Mouse (Mus musculus): ENCODE measurements at regions not wholly inside any gene's neighbourhood (a gene's known extent, or its start where the extent isn't known, plus 50 kb on each side); places are given as distances from the start of the nearest gene placed in this dataset.

DNA sequence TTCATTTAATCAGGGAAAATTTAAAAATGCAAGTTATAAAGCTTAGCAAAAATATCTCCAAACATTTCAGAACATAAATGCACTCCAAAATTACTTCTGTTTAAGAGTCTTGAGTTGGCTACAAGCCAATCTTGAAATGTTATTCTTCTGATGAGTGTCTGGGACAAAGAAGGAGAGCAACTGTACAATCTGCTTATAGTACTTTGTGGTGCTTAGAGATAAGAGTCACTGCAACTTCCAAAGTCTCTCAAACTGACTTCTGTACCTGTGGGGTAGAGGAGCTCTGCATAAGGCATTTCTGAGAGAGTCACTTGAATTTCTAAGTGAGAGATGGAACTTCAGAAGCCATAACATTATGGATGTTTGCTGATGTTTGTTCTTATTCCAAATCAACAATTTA, 374.2 kb downstream of the Gpd2 start:
- no peak for DNase-seq (ENCODE audit: extremely low spot score, low read depth, low spot score)

DNA sequence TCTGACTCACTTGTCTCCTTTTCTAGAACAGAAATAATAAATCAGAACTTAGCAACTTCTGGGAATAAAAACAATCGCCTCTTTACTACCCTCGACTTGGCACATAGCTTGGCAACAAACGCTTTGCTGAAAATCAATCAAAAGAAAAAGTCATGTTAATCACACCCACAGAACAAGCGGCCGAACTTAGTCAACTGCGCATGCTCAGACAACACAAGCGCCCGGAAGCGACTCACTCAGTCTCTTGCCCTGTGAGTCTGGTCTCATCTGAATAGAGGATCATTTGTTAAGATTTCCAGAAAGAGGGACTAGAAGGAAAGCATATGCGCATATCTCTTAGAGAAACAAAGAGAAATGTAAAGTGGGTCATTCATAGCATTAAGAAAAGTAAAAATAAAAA, 375.8 kb downstream of the Gpd2 start:
- no peak for DNase-seq (ENCODE audit: extremely low spot score, low read depth, low spot score)

DNA sequence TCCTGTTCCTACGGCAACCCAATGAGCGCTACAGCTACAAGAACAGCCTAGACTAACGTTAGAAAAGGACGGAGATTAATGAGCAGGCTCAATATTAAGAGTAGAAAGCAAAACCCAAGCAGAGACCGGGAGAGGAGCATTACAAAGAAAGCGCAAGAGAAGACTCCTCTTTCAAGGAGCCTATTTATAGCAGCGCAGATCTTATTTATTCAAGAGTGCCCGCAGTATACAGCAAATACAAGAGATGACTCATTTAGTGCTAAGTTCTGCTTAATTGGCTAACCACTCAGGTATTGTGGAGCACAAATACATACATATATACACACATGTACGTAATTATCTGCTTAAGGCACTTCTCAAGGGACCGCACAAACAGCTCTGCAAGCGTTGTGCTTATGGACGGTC, 377.2 kb downstream of the Gpd2 start:
- DNase-seq (ENCODE audit: extremely low spot score, low read depth, low spot score) = no peak

DNA sequence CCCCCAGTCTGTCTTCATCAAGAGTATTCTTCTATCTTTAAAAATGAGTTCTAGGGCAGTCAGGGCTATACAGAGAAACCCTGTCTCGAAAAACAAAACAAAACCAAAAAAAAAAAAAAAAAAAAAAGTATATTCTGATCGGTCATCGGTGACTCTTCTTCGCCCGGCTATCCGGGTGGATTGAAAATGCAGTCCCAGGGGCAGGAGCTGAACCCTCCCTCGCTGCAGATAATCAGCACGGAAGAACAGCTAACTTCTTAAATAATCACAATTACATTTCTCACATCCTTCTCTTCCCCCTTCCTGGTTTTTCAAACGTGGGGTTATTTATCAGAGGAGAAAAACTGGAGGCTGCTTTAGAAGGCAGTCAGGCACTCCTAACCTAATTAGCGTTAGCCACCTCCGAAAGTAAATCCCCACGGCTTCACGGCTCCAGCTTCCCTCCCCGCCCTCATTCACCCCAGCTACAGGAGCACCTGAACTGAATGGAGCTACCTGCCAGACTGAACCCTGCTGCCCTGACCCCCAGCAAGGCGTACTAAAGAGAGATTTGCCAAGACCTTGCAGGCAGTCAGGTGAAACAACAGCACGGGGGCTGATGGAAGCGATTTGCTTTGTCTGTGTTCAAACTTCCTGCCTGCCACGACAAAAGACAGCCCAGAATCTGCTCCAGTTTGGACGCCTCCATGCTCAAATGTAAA, 379.2 kb downstream of the Gpd2 start:
- DNase-seq (ENCODE audit: extremely low spot score, low read depth, low spot score) = no peak

DNA sequence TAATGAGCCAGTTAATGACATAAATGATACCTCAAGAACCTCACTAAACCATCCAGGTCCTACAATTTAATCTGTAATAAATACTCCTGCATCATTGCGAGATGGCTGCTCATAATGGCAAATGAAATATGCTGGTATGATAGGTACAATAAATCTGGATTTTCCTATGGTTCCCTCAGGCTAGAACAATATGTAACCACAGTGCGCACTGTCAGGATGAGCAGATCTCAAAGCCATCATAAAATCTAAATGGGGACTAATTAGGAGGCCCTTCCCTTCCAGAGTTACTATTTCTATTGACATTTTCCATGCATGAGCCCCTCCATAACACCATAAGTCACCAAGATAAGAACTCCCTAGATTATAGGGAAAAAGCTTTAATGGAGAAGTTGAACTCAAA, 379.8 kb downstream of the Gpd2 start:
- no peak for DNase-seq (ENCODE audit: extremely low spot score, low read depth, low spot score)

DNA sequence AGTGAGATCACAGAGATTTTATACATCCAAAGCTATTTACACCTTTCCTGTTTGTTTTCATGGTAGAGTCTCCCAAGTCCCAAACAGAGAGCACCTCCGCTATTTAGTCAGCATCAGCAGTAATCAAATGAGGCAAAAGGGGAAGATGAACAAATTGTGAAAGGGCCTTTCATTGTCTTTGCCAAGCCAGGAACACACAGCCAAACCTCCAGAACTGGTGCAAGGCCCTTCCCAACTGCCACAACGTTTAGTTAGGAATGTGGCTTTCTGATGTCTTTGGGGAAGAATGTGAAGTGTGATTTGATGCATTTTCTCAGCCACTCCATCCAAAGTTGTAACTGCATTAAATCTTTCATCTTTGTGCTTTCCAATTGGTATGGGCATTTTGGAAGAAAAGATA, 353.6 kb upstream of the Galnt5 start:
- no peak for DNase-seq (ENCODE audit: extremely low spot score, low read depth, low spot score)

DNA sequence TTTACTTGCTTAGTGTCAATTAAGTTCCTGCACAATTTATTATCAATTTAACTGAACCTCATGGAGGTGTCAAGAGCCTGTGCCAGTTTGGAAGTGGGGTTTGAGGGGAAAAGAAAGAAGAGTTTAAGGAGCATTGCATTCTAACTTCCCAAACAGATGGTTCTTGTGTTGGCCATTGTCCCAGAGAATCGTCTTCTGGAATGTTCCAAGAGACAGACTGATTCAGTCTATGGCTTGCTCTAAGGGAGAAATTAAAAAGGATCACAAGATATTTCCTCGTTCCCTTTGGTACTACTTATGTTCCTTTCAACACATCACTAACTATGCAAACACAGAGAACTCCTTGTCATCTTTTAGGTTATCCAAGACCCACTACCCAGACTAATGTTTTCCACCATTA, 353.1 kb upstream of the Galnt5 start:
- DNase-seq (ENCODE audit: extremely low spot score, low read depth, low spot score) = no peak

DNA sequence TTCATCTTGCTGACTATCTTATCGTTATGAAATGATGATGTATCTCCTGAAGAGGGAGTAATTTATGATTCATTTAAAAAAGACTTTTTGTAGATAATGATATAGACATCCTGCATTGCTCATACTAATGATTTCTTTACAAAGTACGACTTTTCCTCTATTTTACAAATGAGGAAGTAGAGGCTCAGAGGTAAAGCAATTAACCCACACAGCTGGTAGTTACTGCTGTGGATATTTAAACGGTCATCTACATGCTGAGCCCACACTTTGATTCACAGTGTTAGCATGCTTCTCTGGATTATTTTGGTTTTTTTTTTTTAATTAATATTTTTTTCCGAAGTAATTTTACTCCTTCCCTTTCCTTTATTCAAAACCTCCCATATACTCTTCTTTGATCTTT, 348.7 kb upstream of the Galnt5 start:
- DNase-seq (ENCODE audit: extremely low spot score, low read depth, low spot score) = no peak

DNA sequence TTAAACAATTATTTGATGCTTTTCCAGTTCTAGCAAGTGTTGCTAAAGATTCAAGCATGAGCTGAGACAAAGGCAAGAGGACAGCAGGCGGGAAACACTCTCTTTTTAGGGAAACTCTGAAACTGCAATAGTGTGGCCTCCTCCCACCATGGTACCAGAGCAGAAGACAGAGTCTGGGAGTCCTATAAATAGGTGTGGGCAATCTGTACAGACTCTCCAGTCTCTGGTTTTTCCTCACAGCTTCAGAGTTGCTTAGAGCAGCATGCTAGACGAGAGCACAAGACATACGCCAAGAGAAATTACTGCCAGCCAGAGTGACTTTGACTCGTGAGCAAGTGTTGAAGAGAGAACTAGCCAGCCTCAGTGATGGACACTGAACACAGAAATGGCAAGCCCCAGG, 340.3 kb upstream of the Galnt5 start:
- DNase-seq (ENCODE audit: extremely low spot score, low read depth, low spot score) = no peak

DNA sequence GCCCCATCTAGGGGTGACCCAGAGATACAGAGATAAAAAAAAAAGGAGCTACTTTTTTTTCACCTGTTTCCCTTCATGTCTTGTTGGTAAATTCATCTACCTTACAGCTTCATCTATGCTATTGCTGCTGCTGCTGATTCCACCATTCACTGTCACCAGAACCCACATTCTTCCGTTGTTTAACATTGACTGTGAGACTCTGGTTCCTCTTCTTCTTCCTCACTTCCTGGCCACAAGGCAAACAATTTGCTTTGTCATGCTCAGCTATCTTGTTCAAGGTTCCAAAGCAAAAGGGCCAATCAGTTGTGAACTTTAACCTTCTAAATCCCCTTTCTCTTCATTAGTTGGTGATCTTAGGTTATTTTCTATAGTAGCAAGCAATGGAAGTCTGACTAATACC, 335.8 kb upstream of the Galnt5 start:
- no peak for DNase-seq (ENCODE audit: extremely low spot score, low read depth, low spot score)

DNA sequence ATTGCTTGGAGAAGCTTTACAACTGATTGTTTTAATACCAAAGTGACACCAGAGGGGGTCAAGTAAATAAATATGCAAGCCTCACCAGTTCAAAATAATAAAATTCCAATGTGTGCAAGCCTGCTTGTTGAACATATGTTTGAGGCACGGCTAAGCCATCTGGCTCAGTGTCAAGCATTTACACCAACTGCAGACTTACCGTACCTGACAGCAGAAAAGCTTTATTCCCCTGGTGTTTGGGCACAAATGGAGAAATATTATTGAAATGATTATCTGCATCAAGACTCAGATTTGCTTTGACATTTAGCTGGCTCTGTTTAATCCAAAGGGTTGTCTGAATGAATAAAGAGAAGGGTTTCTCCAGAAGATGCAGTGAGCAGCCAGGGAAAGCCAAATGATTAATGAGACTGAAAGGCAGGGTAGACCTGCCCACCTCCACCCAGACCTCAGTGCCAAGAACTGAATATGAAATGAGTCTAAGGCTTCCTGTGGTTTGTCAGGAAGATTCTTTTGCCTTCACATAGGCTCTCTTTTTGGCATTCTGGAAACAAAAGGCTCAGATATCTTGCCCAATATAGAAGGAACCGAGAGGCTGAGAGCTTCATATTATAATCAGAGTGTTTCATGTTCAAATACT, 325.6 kb upstream of the Galnt5 start:
- DNase-seq (ENCODE audit: extremely low spot score, low read depth, low spot score) = no peak

DNA sequence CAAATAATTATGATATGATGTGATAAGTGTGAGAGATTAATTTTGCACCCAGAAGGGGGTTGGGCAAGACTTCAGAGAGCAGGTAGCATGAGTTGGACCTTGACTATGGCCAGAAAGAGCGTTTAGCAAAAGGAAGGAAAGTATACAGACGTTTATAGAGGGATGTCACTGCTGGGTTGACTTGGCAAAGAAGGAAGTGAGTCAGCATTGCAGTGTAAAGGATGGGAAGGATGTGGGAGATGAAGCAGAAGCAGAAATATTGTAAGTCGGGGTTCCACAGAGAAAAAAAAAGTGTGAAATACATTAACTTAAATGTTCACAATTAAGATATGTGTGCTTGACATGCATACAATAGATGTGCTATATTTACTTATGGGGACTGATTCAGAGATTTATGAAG, 307.8 kb upstream of the Galnt5 start:
- no peak for DNase-seq (ENCODE audit: extremely low spot score, low read depth, low spot score)

DNA sequence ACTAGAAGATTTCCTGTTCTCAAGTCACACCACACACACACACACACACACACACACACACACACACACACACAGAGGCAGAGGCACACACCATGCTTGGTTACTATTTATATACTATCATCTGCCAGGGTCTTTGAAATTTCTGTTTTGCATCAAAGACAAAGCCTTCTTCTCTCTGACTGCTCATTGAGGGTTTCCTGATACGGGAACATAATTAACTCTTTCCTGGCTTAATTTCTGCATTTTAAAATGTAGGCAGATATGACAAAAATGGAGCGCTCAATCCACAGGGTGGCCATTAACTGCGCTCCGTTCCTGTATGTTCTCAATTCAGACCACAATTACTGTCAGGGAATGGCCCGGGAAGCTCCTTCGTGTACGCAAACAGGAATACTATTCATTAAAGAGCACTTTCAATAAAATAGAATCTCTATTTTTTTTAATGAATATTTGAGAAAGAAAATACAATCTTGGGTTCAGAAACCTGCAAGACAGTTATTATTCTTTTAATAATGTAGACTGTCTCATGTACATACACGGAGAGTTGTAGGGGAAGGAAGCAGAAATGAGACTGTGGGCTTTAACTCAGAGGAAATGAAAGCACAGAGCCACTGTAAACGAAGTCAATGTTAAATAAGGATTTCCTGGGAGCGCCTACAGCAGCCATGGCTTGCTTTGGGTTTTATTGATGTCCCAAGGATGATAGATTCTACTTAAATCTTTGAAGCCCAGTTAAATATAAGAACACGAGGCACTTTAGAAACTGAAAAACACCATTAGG, 300.5 kb upstream of the Galnt5 start:
- DNase-seq (ENCODE audit: extremely low spot score, low read depth, low spot score) = no peak

DNA sequence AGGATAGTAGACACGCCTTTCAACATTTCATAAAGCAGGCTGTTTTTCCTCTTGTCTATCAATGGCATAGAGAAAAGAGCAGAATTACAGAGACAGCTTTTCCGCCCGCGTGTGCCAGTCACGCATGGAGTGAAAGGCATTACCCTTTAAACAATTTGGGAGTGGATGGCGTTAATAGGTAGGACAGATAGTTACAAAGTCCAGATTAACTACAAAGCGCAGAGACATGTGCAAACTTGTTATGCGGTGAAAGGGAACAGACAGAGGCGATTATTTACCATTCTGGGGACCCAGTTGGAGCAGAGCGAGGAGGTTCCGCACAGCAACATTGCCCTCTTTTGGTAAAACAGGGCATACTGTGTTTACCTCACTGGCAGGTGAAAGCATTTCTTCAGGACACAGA, 299.0 kb upstream of the Galnt5 start:
- DNase-seq (ENCODE audit: extremely low spot score, low read depth, low spot score) = peak; percentile 24

DNA sequence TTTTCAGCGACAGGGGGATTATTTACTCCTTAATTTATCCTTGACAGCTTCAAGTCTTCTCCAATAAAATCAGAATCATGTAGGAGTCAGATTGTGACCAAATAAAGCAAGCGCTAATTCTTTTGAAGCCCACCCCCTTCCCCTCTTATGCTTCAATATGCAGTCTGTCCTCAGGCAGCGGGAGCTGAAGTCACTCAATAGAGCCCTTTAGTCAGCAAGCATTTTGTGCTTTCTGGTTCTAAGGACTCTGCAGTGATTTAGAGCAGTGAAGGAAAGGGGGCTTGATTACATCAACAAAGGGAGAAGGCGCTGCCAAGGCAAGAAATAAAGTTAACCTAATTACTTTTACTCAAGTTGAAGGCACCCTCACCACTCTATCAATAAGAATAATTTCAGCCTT, 298.5 kb upstream of the Galnt5 start:
- DNase-seq (ENCODE audit: extremely low spot score, low read depth, low spot score) = no peak

DNA sequence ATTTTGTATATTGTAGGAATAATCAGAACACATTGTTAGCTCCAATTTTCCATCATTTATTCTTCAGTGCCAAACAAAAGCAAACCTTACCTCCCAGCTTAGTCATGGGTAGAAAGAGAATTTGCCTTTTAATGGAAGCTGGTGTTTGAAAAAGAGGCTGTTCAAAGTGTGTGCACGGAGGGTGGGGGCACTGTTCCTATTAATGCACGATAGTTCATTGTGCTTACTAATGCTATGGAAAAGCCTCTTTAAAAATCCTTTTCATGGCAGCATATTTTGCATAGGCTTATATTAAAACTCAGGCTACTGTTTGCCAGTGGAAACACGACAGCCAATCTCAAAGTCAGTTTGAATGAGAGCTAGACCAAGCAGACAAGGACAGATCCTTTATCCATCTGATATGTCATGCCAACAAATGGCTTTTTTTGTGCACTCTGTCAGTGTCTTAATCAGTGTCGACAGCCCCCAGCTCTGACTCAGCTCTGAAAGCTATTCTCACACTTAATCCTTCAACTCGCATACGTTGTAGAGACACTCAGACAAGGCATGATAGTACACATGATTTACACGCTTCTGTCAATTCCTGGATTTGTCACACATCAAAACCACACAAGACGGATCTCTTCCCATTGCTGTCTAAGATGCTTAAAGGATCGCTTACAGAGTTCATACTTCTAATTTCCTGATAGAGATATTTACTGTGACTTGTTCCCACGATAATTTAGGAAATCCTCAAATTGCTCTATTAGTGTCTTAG, 280.8 kb upstream of the Galnt5 start:
- no peak for DNase-seq (ENCODE audit: extremely low spot score, low read depth, low spot score)
